Mouse (Mus musculus) olfactory bulb, adult 2 months (tissue): ENCODE measurements around the gene Serpina3c. TPM values are rescaled to one million over a fixed set of nuclear protein-coding genes. Genes with fewer than 3 reads are reported as not detected.

Experiments
- H3K27ac ChIP-seq: fragments of 200-500 bp; 2 replicates; pipeline ENCODE4 v1.5.1; 2012; ENCODE audit warnings: low read depth, low read length; ENCODE audit not compliant: insufficient read depth
- H3K4me1 ChIP-seq: fragments of 200-500 bp; 2 replicates; pipeline ENCODE4 v1.6.1; 2012; ENCODE audit warnings: low read length; ENCODE audit not compliant: control insufficient read depth, insufficient read depth
- H3K4me3 ChIP-seq: fragments of 200-500 bp; 2 replicates; pipeline ENCODE4 v1.5.1; 2012; ENCODE audit warnings: mild to moderate bottlenecking, low read depth, low read length, moderate library complexity; ENCODE audit not compliant: insufficient read depth
- CTCF ChIP-seq: fragments of 200-500 bp; IDR thresholded peaks from 2 replicates; pipeline ENCODE4 v1.5.1; 2012; ENCODE audit warnings: low read depth, mild to moderate bottlenecking, low read length, moderate library complexity; ENCODE audit not compliant: insufficient read depth
- POLR2A ChIP-seq: fragments of 200-500 bp; IDR thresholded peaks from 2 replicates; pipeline ENCODE4 v1.6.1; 2012; ENCODE audit warnings: mild to moderate bottlenecking, low read depth, low read length, moderate library complexity; ENCODE audit not compliant: insufficient read depth
- WGBS: fragments of 180-500 bp; shearing (Covaris S2); methylation state at CpG from one replicate; pipeline ENCODE4 v1.1.7; 2018; 5-methylcytosine and 5-hydroxymethylcytosine counted together
- polyA plus RNA-seq: library from polyadenylated mRNA; stranded (reverse); fragments of >200 nt; gene quantifications from 2 replicates; pipeline ENCODE4 v1.2.4, GENCODE M21; 2012; ENCODE audit warnings: low replicate concordance; ENCODE audit not compliant: missing spikeins, insufficient read depth, insufficient read length

Gene Serpina3c
- polyA plus RNA-seq, 1 experiment = not detected

- 81% methylated on average over 2 of the region's 2 CpGs for WGBS
Measured at GRCm38 (mm10) chr12:104145571-104145970, 8.1 kb downstream of the Serpina3c start.

GRCm38 (mm10) chr12:104143286-104143685 is 10.4 kb downstream of the Serpina3c start:
- no peak for TF ChIP-seq POLR2A
- TF ChIP-seq CTCF = no peak
- no peaks in the 10 kb centered on the region for H3K4me1 ChIP-seq
- no peak overlapping the region for H3K27ac ChIP-seq
- no peak overlapping the region for H3K4me3 ChIP-seq
- WGBS = 78% methylated on average over 1 of the region's 1 CpGs

More at GRCm38 (mm10) chr12:104145571-104145970, 8.1 kb downstream of the Serpina3c start:
- no peaks in the 10 kb centered on the region for H3K4me1 ChIP-seq
- TF ChIP-seq CTCF = no peak
- TF ChIP-seq POLR2A = no peak
- H3K4me3 ChIP-seq = no peak overlapping the region
- H3K27ac ChIP-seq = no peak overlapping the region

- H3K4me1 ChIP-seq = no peaks in the 10 kb centered on the region
- no peak for TF ChIP-seq CTCF
- TF ChIP-seq POLR2A = no peak
- no peak overlapping the region for H3K4me3 ChIP-seq
Measured at GRCm38 (mm10) chr12:104142427-104142826, 11.2 kb downstream of the Serpina3c start.

GRCm38 (mm10) chr12:104141506-104141905 is 12.2 kb downstream of the Serpina3c start:
- 85% methylated on average over 1 of the region's 1 CpGs for WGBS
- no peak for TF ChIP-seq POLR2A
- TF ChIP-seq CTCF = no peak
- Histone ChIP-seq H3K27ac (no peak overlapping the region), H3K4me3 (no peak overlapping the region), H3K4me1 (no peaks in the 10 kb centered on the region)

More at GRCm38 (mm10) chr12:104142427-104142826, 11.2 kb downstream of the Serpina3c start:
- no peak overlapping the region for H3K27ac ChIP-seq
- 68% methylated on average over 1 of the region's 1 CpGs for WGBS

- TF ChIP-seq CTCF (no peak), POLR2A (no peak)
- Histone ChIP-seq H3K4me1 (no peaks in the 10 kb centered on the region), H3K4me3 (no peak overlapping the region), H3K27ac (no peak overlapping the region)
- 94% methylated on average over 4 of the region's 4 CpGs for WGBS
Measured at GRCm38 (mm10) chr12:104140543-104141103, 13.0 kb downstream of the Serpina3c start.

- H3K27ac ChIP-seq = no peak overlapping the region
- no peak overlapping the region for H3K4me3 ChIP-seq
- WGBS = 85% methylated on average over 2 of the region's 2 CpGs
- no peaks in the 10 kb centered on the region for H3K4me1 ChIP-seq
- TF ChIP-seq POLR2A (no peak), CTCF (no peak)
Measured at GRCm38 (mm10) chr12:104138216-104138615, 15.5 kb downstream of the Serpina3c start.

GRCm38 (mm10) chr12:104131041-104131440 is 22.6 kb downstream of the Serpina3c start:
- H3K4me3 ChIP-seq = no peak overlapping the region

GRCm38 (mm10) chr12:104127696-104128095 is 26.0 kb downstream of the Serpina3c start, which contains the start of gene Serpina3b:
Gene Serpina3b, plus strand, starts transcription at chr12:104127996.
- no peak within 1 kb of the TSS for H3K4me3 ChIP-seq
- WGBS = 87% methylated on average over 5 of the region's 5 CpGs
- H3K27ac ChIP-seq = no peak within 1 kb of the TSS
- no peaks in the 10 kb centered on the region for H3K4me1 ChIP-seq
- TF ChIP-seq POLR2A (no peak), CTCF (no peak)

More at GRCm38 (mm10) chr12:104131041-104131440, 22.6 kb downstream of the Serpina3c start:
- no peaks in the 10 kb centered on the region for H3K4me1 ChIP-seq
- no peak for TF ChIP-seq POLR2A
- no peak for TF ChIP-seq CTCF
- H3K27ac ChIP-seq = no peak overlapping the region

GRCm38 (mm10) chr12:104125021-104125560 is 28.6 kb downstream of the Serpina3c start:
- no peak overlapping the region for H3K27ac ChIP-seq
- no peak for TF ChIP-seq CTCF
- TF ChIP-seq POLR2A = no peak
- WGBS = 75% methylated on average over 5 of the region's 5 CpGs

More at GRCm38 (mm10) chr12:104125021-104125560, 28.6 kb downstream of the Serpina3c start:
- H3K4me3 ChIP-seq = no peak overlapping the region
- H3K4me1 ChIP-seq = no peaks in the 10 kb centered on the region
